Mouse (Mus musculus) olfactory bulb, adult 2 months (tissue): ENCODE results near the gene 1700001C19Rik.

Source experiments
- CTCF ChIP-seq: fragments of 200-500 bp; IDR thresholded peaks from 2 replicates; pipeline ENCODE4 v1.5.1; 2012; ENCODE audit warnings: low read depth, mild to moderate bottlenecking, low read length, moderate library complexity; ENCODE audit not compliant: insufficient read depth
- POLR2A ChIP-seq: fragments of 200-500 bp; IDR thresholded peaks from 2 replicates; pipeline ENCODE4 v1.6.1; 2012; ENCODE audit warnings: mild to moderate bottlenecking, low read depth, low read length, moderate library complexity; ENCODE audit not compliant: insufficient read depth

DNA sequence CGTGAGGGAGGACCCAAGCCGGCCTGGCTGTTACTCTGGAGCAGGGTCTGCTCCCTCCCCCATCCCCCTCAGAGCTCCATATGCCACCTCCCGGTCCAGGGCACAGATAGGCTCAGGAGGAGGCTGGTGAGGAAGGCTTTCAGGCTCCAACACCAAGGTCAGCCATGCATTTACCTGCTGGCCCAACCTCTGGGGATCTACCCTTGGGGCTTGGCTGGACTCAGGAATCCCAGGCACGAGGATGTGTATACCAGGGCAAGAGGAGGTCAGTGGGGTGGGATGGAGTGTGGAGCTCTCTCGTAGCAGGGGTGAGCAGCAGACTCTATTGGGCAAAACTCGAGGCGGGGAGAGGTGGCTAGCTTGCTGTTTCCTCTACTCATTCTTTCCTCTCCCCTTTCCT, 15.7 kb upstream of the 1700001C19Rik start:
- TF ChIP-seq POLR2A (no peak), CTCF (no peak)
